Mouse (Mus musculus) testis, postnatal 10 days (tissue): ENCODE measurements around the gene Dnah10.
"Not testable (repeated sequence)": the region's sequence is repeated elsewhere in the genome, so short reads cannot be mapped to it uniquely, and the experiment has no call there.

Experiments used
- DNase-seq: peaks from one replicate; pipeline ENCODE4 v3.0.0; 2021; ENCODE audit warnings: low spot score

Dnah10 gene

GRCm38 (mm10) chr5:124724997-124725396 lies at the start of gene Dnah10:
Gene Dnah10, plus strand, starts transcription at chr5:124725085.
- DNase-seq = no peak

- DNase-seq = no peak
These were observed 11.1 kb upstream of the Dnah10 start for GRCm38 (mm10) chr5:124713741-124714140.

- no peak for DNase-seq
These were observed 9.8 kb upstream of the Dnah10 start for GRCm38 (mm10) chr5:124715135-124715534.

GRCm38 (mm10) chr5:124717969-124718368 lies 6.9 kb upstream of the Dnah10 start:
- DNase-seq = no peak

- no peak for DNase-seq
These were observed 6.5 kb upstream of the Dnah10 start for GRCm38 (mm10) chr5:124718396-124718795.

GRCm38 (mm10) chr5:124723125-124723524 lies 1.8 kb upstream of the Dnah10 start:
- DNase-seq = no peak

- DNase-seq = no peak
These were observed 4.8 kb downstream of the Dnah10 start for GRCm38 (mm10) chr5:124729662-124730206.

GRCm38 (mm10) chr5:124733961-124734360 lies 9.1 kb downstream of the Dnah10 start:
- DNase-seq = no peak

- no peak for DNase-seq
These were observed 17.2 kb downstream of the Dnah10 start for GRCm38 (mm10) chr5:124741898-124742599.

GRCm38 (mm10) chr5:124743841-124744240 lies 19.0 kb downstream of the Dnah10 start:
- no peak for DNase-seq

GRCm38 (mm10) chr5:124746220-124746619 lies 21.3 kb downstream of the Dnah10 start:
- no peak for DNase-seq

- DNase-seq = no peak
These were observed 23.4 kb downstream of the Dnah10 start for GRCm38 (mm10) chr5:124748296-124748695.

- no peak for DNase-seq
These were observed 26.8 kb downstream of the Dnah10 start for GRCm38 (mm10) chr5:124751656-124752055.

- DNase-seq = no peak
These were observed 36.1 kb downstream of the Dnah10 start for GRCm38 (mm10) chr5:124761011-124761410.

GRCm38 (mm10) chr5:124761787-124762186 lies 36.9 kb downstream of the Dnah10 start:
- DNase-seq = no peak

- no peak for DNase-seq
These were observed 49.7 kb downstream of the Dnah10 start for GRCm38 (mm10) chr5:124774552-124774951.

GRCm38 (mm10) chr5:124776289-124776688 lies 51.4 kb downstream of the Dnah10 start:
- not testable (repeated sequence) for DNase-seq

GRCm38 (mm10) chr5:124777178-124777709 lies 52.4 kb downstream of the Dnah10 start:
- peak; percentile 83 for DNase-seq

- DNase-seq = no peak
These were observed 55.0 kb downstream of the Dnah10 start for GRCm38 (mm10) chr5:124779926-124780325.

GRCm38 (mm10) chr5:124781696-124782095 lies 56.8 kb downstream of the Dnah10 start:
- DNase-seq = no peak

- DNase-seq = peak; percentile 60
These were observed 60.8 kb downstream of the Dnah10 start for GRCm38 (mm10) chr5:124785650-124786049.

- DNase-seq = no peak
These were observed 67.2 kb downstream of the Dnah10 start for GRCm38 (mm10) chr5:124792112-124792511.

GRCm38 (mm10) chr5:124809708-124810366 lies 85.0 kb downstream of the Dnah10 start:
- no peak for DNase-seq
